Mouse (Mus musculus) CH12.LX (cell line): Measurements from ENCODE around the gene BC005537. TPM values are rescaled to one million over a fixed set of nuclear protein-coding genes. Genes with fewer than 3 reads are reported as not detected.
A peak's percentile ranks its signal among the peaks of the same experiment; 100 is the strongest.

ENCODE experiments used
- DNase-seq: peaks from one replicate; pipeline ENCODE4 v3.0.0-alpha.2; 2013; ENCODE audit errors: extremely low read depth
- H3K27ac ChIP-seq: 2 replicates; pipeline ENCODE4 v1.5.1; 2012; ENCODE audit warnings: low read depth, mild to moderate bottlenecking, control low read depth, moderate library complexity; ENCODE audit not compliant: insufficient read depth
- H3K27me3 ChIP-seq: replicated peaks from 2 replicates; pipeline ENCODE3; 2012; ENCODE audit warnings: inconsistent platforms
- H3K36me3 ChIP-seq, 2 experiments: replicated peaks in 1 of 2; 2 replicates each; pipeline versions ENCODE3 to v1.6.1; 2012; ENCODE audit warnings: inconsistent platforms in 1 of 2, low read length in 1 of 2, mild to moderate bottlenecking in 1 of 2, mixed read lengths in 1 of 2, moderate library complexity in 1 of 2; ENCODE audit not compliant: control insufficient read depth in 1 of 2, insufficient read depth in 1 of 2
- H3K4me1 ChIP-seq, 2 experiments: 2 replicates each; pipeline ENCODE4 v1.6.1; 2012; ENCODE audit warnings: inconsistent platforms in 1 of 2, moderate library complexity in 1 of 2; ENCODE audit not compliant: insufficient read depth in 2 of 2, control insufficient read depth in 1 of 2
- H3K4me2 ChIP-seq: 2 replicates; pipeline ENCODE4 v1.6.1; 2012; ENCODE audit warnings: low read depth, mild to moderate bottlenecking, control low read depth; ENCODE audit not compliant: poor library complexity, insufficient read depth, severe bottlenecking
- H3K4me3 ChIP-seq, 3 experiments: fragments of 150-350 bp in 1 of 3; sonication (generic) in 1 of 3; replicated peaks in 1 of 3; 2 replicates each; pipeline versions ENCODE3 to v1.5.1; 2011 to 2012; ENCODE audit warnings: low read depth in 2 of 3, low read length in 2 of 3, mild to moderate bottlenecking in 2 of 3, moderate library complexity in 2 of 3, control low read depth in 1 of 3, improper control_type of control experiment in 1 of 3, inconsistent platforms in 1 of 3, mixed read lengths in 1 of 3; ENCODE audit not compliant: poor library complexity in 1 of 3
- H3K79me2 ChIP-seq: replicated peaks from 2 replicates; pipeline ENCODE4 v1.6.1; 2012; ENCODE audit warnings: mild to moderate bottlenecking, moderate library complexity; ENCODE audit not compliant: control insufficient read depth, poor library complexity, insufficient read depth, severe bottlenecking; ENCODE audit errors: extremely low read depth
- H3K9ac ChIP-seq: 2 replicates; pipeline ENCODE4 v1.6.1; 2012; ENCODE audit warnings: low read depth, mild to moderate bottlenecking, control low read depth, moderate library complexity; ENCODE audit not compliant: insufficient read depth
- H3K9me3 ChIP-seq: replicated peaks from 2 replicates; pipeline ENCODE3; 2012; ENCODE audit warnings: low read length, inconsistent platforms, mixed read lengths
- BHLHE40 ChIP-seq: IDR thresholded peaks from 2 replicates; pipeline ENCODE4 v1.6.1; 2011; ENCODE audit warnings: mild to moderate bottlenecking, low read depth, low read length, improper control_type of control experiment
- CHD1 ChIP-seq: IDR thresholded peaks from 2 replicates; pipeline ENCODE4 v1.6.1; 2012; ENCODE audit warnings: low read depth, low read length, improper control_type of control experiment, inconsistent platforms
- CHD2 ChIP-seq: IDR thresholded peaks from 2 replicates; pipeline ENCODE4 v1.6.1; 2011; ENCODE audit warnings: low read length, improper control_type of control experiment
- CTCF ChIP-seq, 2 experiments: IDR thresholded peaks in 1 of 2; conservative IDR thresholded peaks in 1 of 2; 2 replicates each; pipeline ENCODE4 v1.5.1; 2011 to 2012; ENCODE audit warnings: low read depth in 2 of 2, low read length in 2 of 2, improper control_type of control experiment in 1 of 2, inconsistent platforms in 1 of 2, mild to moderate bottlenecking in 1 of 2, moderate library complexity in 1 of 2
- E2F4 ChIP-seq: IDR thresholded peaks from 2 replicates; pipeline ENCODE4 v1.6.1; 2011; ENCODE audit warnings: low read depth, low read length, improper control_type of control experiment; ENCODE audit not compliant: insufficient replicate concordance
- ELF1 ChIP-seq: IDR thresholded peaks from 2 replicates; pipeline ENCODE4 v1.6.1; 2014; ENCODE audit warnings: low read depth, mild to moderate bottlenecking, inconsistent platforms, low read length, improper control_type of control experiment
- EP300 ChIP-seq: IDR thresholded peaks from 2 replicates; pipeline ENCODE4 v1.6.1; 2011; ENCODE audit warnings: low read length, improper control_type of control experiment
- ETS1 ChIP-seq: conservative IDR thresholded peaks from 2 replicates; pipeline ENCODE4 v1.6.1; 2012; ENCODE audit warnings: low read depth, mild to moderate bottlenecking, inconsistent platforms, low read length, improper control_type of control experiment, moderate library complexity
- GABPA ChIP-seq: IDR thresholded peaks from 2 replicates; pipeline ENCODE4 v1.6.1; 2012; ENCODE audit warnings: low read depth, low read length, improper control_type of control experiment, inconsistent platforms; ENCODE audit not compliant: insufficient replicate concordance
- HCFC1 ChIP-seq: IDR thresholded peaks from 2 replicates; pipeline ENCODE4 v1.6.1; 2012; ENCODE audit warnings: low read depth, mild to moderate bottlenecking, inconsistent platforms, low read length, improper control_type of control experiment
- JUN ChIP-seq: IDR thresholded peaks from 2 replicates; pipeline ENCODE4 v1.6.1; 2011; ENCODE audit warnings: low read depth, mild to moderate bottlenecking, low read length, improper control_type of control experiment, moderate library complexity; ENCODE audit not compliant: insufficient read depth
- JUND ChIP-seq: conservative IDR thresholded peaks from 2 replicates; pipeline ENCODE4 v1.6.1; 2011; ENCODE audit warnings: low read depth, low read length, improper control_type of control experiment
- KAT2A ChIP-seq: IDR thresholded peaks from 2 replicates; pipeline ENCODE4 v1.6.1; 2012; ENCODE audit warnings: low read length, improper control_type of control experiment, inconsistent platforms; ENCODE audit not compliant: insufficient replicate concordance
- MAFK ChIP-seq: IDR thresholded peaks from 2 replicates; pipeline ENCODE4 v1.6.1; 2011; ENCODE audit warnings: low read length, improper control_type of control experiment; ENCODE audit not compliant: insufficient replicate concordance
- MAX ChIP-seq: IDR thresholded peaks from 2 replicates; pipeline ENCODE4 v1.6.1; 2011; ENCODE audit warnings: low read length, improper control_type of control experiment
- MAZ ChIP-seq: IDR thresholded peaks from 2 replicates; pipeline ENCODE4 v1.6.1; 2012; ENCODE audit warnings: low read depth, mild to moderate bottlenecking, inconsistent platforms, low read length, improper control_type of control experiment, moderate library complexity
- MEF2A ChIP-seq: IDR thresholded peaks from 2 replicates; pipeline ENCODE4 v1.6.1; 2014; ENCODE audit warnings: low read depth, mild to moderate bottlenecking, inconsistent platforms, low read length, improper control_type of control experiment, borderline replicate concordance
- MXI1 ChIP-seq: IDR thresholded peaks from 2 replicates; pipeline ENCODE4 v1.6.1; 2011; ENCODE audit warnings: mild to moderate bottlenecking, low read depth, low read length, improper control_type of control experiment
- MYC ChIP-seq: IDR thresholded peaks from 2 replicates; pipeline ENCODE4 v1.6.1; 2011; ENCODE audit warnings: low read depth, mild to moderate bottlenecking, improper control_type of control experiment, low read length
- NRF1 ChIP-seq: IDR thresholded peaks from 2 replicates; pipeline ENCODE4 v1.6.1; 2014; ENCODE audit warnings: low read depth, mild to moderate bottlenecking, inconsistent platforms, low read length, improper control_type of control experiment, moderate library complexity
- RAD21 ChIP-seq: IDR thresholded peaks from 2 replicates; pipeline ENCODE4 v1.6.1; 2011; ENCODE audit warnings: low read depth, mild to moderate bottlenecking, low read length, improper control_type of control experiment, moderate library complexity
- RCOR1 ChIP-seq: conservative IDR thresholded peaks from 2 replicates; pipeline ENCODE4 v1.6.1; 2012; ENCODE audit warnings: low read depth, mild to moderate bottlenecking, inconsistent platforms, low read length, improper control_type of control experiment
- SIN3A ChIP-seq: IDR thresholded peaks from 2 replicates; pipeline ENCODE4 v1.6.1; 2012; ENCODE audit warnings: low read length, improper control_type of control experiment, inconsistent platforms
- TBP ChIP-seq: conservative IDR thresholded peaks from 2 replicates; pipeline ENCODE4 v1.6.1; 2011; ENCODE audit warnings: low read depth, low read length, improper control_type of control experiment
- ZC3H11A ChIP-seq: IDR thresholded peaks from 2 replicates; pipeline ENCODE4 v1.6.1; 2012; ENCODE audit warnings: low read depth, mild to moderate bottlenecking, inconsistent platforms, low read length, improper control_type of control experiment
- ZKSCAN1 ChIP-seq: IDR thresholded peaks from 2 replicates; pipeline ENCODE4 v1.6.1; 2012; ENCODE audit warnings: low read depth, inconsistent platforms, low read length, improper control_type of control experiment, borderline replicate concordance
- ZMIZ1 ChIP-seq: IDR thresholded peaks from 2 replicates; pipeline ENCODE4 v1.6.1; 2012; ENCODE audit warnings: low read depth, mild to moderate bottlenecking, inconsistent platforms, low read length, improper control_type of control experiment
- ZNF384 ChIP-seq: IDR thresholded peaks from 2 replicates; pipeline ENCODE4 v1.6.1; 2012; ENCODE audit warnings: low read depth, low read length, improper control_type of control experiment, inconsistent platforms
- dilution Hi-C: fragments of 300-500 bp; cut with MboI; formaldehyde crosslinking; loops from 2 replicates; pipeline ENCODE4 v1.14.3; 2020; ENCODE audit warnings: low sequenced_read_pairs; ENCODE audit not compliant: extremely low pct_unique_long_range_greater_than_20kb, extremely low pct_ligation_motif_present
- in situ Hi-C: fragments of 300-500 bp; cut with MboI; formaldehyde crosslinking; loops from 3 replicates; pipeline ENCODE4 v1.14.3; 2019; ENCODE audit warnings: low sequenced_read_pairs, low pct_ligation_motif_present, low pct_unique_long_range_greater_than_20kb, mixed read lengths
- polyA plus RNA-seq: library from polyadenylated mRNA; unstranded; fragments of >175 nt; gene quantifications from 2 replicates; pipeline ENCODE4 v1.2.1, GENCODE M21; 2012; ENCODE audit warnings: low read depth; ENCODE audit not compliant: insufficient read length
- total RNA-seq, 2 experiments: library from RNA; depleted of rRNA; stranded (reverse); fragments of 300-350 nt in 1 of 2; fragments of >200 nt in 1 of 2; gene quantifications; 2 replicates each; pipeline ENCODE4 v1.2.3; 2012 to 2014

BC005537 gene
- total and polyA plus RNA-seq, 3 experiments: 21.8 to 47.7 (median 39.0) TPM

DNA sequence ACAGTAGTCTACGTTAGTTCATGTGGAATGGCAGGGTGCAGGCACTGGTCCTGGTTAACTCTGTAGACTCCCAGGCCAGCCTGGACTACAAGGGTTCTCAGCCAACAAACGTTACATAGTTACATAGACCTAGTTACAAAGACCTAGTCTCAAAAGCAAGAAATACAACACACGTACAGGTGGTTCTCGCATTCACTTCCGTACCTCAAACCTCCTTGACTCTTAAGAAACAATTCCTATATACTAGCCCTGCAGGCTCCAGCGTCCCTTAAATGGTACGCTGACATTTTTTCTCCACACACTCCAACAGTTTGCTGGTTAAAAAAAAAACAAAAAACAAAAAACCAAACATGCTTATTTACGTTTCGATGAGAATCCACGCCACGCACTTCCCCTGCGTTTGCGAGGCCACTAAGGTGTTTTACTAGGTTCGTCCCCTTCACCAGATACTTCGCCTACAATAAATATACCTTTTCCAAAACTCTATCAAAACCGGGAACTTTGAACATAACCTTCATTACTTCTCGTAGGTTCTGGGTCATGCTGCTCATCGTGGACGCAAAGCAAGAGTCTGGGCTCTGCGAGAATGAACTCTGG is 29.4 kb downstream of the BC005537 start:
- no peak for DNase-seq
- H3K4me3 ChIP-seq: peak overlapping the region; percentile 64 to 96 (median 68)
- in situ Hi-C loops: no loop called here
- H3K9ac ChIP-seq: peak overlapping the region; percentile 87
- peak overlapping the region; percentile 31; the same call in 1 of the 2 replicates for H3K27ac ChIP-seq
- peaks cover 0 to 29% of the 10 kb centered on the region in 2 experiments; a peak in 3 of 4 replicates for H3K4me1 ChIP-seq
- peak overlapping the region; percentile 95 for H3K4me2 ChIP-seq
- no peaks in the 10 kb centered on the region for H3K27me3 ChIP-seq
- H3K9me3 ChIP-seq: no peaks in the 10 kb centered on the region
- peaks cover 38% of the 10 kb centered on the region for H3K79me2 ChIP-seq
- H3K36me3 ChIP-seq: peaks cover 2 to 32% of the 10 kb centered on the region in 2 experiments
- TF ChIP-seq CHD1: 0 out of 2 replicates have a peak, but pooled peaks have one; percentile 80
- TF ChIP-seq ETS1: no peak
- TF ChIP-seq MXI1: peak; percentile 5; the same call in 1 of the 2 replicates
- no peak for TF ChIP-seq JUN
- no peak for TF ChIP-seq ZC3H11A
- TF ChIP-seq SIN3A: peak; percentile 47; the same call in 1 of the 2 replicates
- no peak for TF ChIP-seq KAT2A
- TF ChIP-seq MAZ: no peak
- TF ChIP-seq EP300: 0 out of 2 replicates have a peak, but pooled peaks have one; percentile 12
- 0 out of 2 replicates have a peak, but pooled peaks have one; percentile 55 for TF ChIP-seq ELF1
- no peak; the same call in 1 of the 2 replicates for TF ChIP-seq TBP
- dilution Hi-C loops: no loop called here

DNA sequence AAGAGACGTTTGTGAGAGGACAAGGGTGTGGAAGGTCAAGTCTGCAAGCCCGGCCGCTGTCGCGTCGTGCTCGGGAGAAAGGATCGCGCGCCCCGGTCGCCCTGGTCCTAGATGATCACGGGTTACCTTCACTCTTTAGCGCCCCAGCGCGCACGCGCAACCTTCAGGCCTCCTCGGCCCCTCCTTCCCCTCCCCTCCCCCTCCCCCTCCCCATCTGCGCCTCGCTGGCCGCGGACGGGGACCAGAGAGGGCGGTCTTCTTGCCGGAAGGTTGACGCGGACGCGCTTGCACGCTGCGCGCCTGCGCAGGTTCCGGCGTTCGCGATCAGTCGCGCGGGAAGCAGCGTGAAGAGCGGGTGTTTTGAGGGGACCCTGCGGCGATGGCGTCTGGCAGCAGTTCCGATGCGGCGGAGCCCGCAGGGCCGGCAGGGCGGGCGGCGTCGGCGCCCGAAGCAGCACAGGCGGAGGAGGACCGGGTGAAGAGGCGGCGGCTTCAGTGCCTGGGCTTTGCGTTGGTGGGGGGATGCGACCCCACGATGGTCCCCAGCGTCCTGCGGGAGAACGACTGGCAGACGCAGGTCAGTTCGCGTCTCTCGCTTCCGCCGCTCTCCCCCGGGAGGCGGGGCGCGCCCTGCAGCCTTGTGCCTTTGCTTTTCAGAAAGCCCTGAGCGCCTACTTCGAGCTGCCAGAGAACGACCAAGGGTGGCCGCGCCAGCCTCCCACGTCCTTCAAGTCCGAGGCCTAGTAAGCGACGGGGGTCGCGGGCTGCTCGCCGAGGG is 30.1 kb downstream of the BC005537 start, which contains the start of the genes Acot13 and Tdp2:
Acot13 (minus strand) TSS at position 188 of the 778 bp plus-strand sequence.
Tdp2 (plus strand) TSS at position 327 of the 778 bp plus-strand sequence.
- H3K9me3 ChIP-seq: no peaks in the 10 kb centered on the region
- dilution Hi-C loops (no loop called here), in situ Hi-C loops (no loop called here)
- peaks cover 0 to 32% of the 10 kb centered on the region in 2 experiments; a peak in 3 of 4 replicates for H3K4me1 ChIP-seq
- peak within 1 kb of the TSS; percentile 77 to 96 (median 79) for H3K4me3 ChIP-seq
- H3K27ac ChIP-seq: peak within 1 kb of the TSS; percentile 76
- peaks cover 45% of the 10 kb centered on the region for H3K79me2 ChIP-seq
- DNase-seq: peak; percentile 97
- H3K4me2 ChIP-seq: peak within 1 kb of the TSS; percentile 99
- H3K9ac ChIP-seq: peak within 1 kb of the TSS; percentile 87
- H3K36me3 ChIP-seq: peaks cover 0 to 35% of the 10 kb centered on the region in 2 experiments
- H3K27me3 ChIP-seq: no peaks in the 10 kb centered on the region
- TF ChIP-seq ZMIZ1 (peak; percentile 94), ETS1 (no peak), NRF1 (peak; percentile 94), CHD2 (peak; percentile 96), ZKSCAN1 (no peak), BHLHE40 (0 out of 2 replicates have a peak, but pooled peaks have one; percentile 31), ZNF384 (no peak), HCFC1 (peak; percentile 80), MEF2A (no peak), CTCF (conservative IDR thresholded peaks at IDR 0.05 in 1 of 2, IDR thresholded peaks at IDR 0.05 in 1 of 2; ENCODE audit: low read depth in 2 of 2, low read length in 2 of 2) (no peak), MYC (0 out of 2 replicates have a peak, but pooled peaks have one; percentile 26), ELF1 (peak; percentile 80), E2F4 (0 out of 2 replicates have a peak, but pooled peaks have one; percentile 86), JUN (no peak), RAD21 (no peak), JUND (no peak), GABPA (no peak; the same call in 1 of the 2 replicates), MAX (peak; percentile 59; the same call in 1 of the 2 replicates), MAFK (no peak), CHD1 (no peak), RCOR1 (no peak), SIN3A (peak; percentile 79)
